Mouse (Mus musculus) thymus, adult 2 months (tissue): ENCODE measurements around the gene Scgb1c1.

Source experiments
- CTCF ChIP-seq: fragments of 200-500 bp; IDR thresholded peaks from 2 replicates; pipeline ENCODE4 v1.5.1; 2012; ENCODE audit warnings: mild to moderate bottlenecking, control low read depth, low read length, moderate library complexity, borderline replicate concordance; ENCODE audit not compliant: control insufficient read depth, poor library complexity, insufficient read depth; ENCODE audit errors: extremely low read depth
- POLR2A ChIP-seq: fragments of 200-500 bp; IDR thresholded peaks from 2 replicates; pipeline ENCODE4 v1.6.1; 2012; ENCODE audit warnings: mild to moderate bottlenecking, low read length, control low read depth, moderate library complexity; ENCODE audit not compliant: control insufficient read depth, poor library complexity, insufficient read depth; ENCODE audit errors: extremely low read depth

GRCm38 (mm10) chr7:140853386-140853785, 8.0 kb downstream of the Scgb1c1 start:
- no peak for TF ChIP-seq CTCF
- TF ChIP-seq POLR2A = no peak
